Mouse (Mus musculus): ENCODE measurements around the gene Pttg1ip.

- TF ChIP-seq CTCF (conservative IDR thresholded peaks at IDR 0.05; ENCODE audit: low read length) (no peak), NANOG (IDR thresholded peaks at IDR 0.05; ENCODE audit: borderline replicate concordance, low read length) (no peak), POU5F1 (IDR thresholded peaks at IDR 0.05; ENCODE audit: borderline replicate concordance, low read length) (no peak)
Observed at GRCm38 (mm10) chr10:77604958-77605357, 23.4 kb downstream of the Pttg1ip start.

Measured in E14TG2a.4 (cell line).